Mouse (Mus musculus): Measurements from ENCODE around the gene Xrra1. TPM values are rescaled to one million over a fixed set of nuclear protein-coding genes. Genes with fewer than 3 reads are reported as not detected.

Gene Xrra1
- polyA plus RNA-seq, 1 experiment from 2014 or later = 0.26 TPM

DNA sequence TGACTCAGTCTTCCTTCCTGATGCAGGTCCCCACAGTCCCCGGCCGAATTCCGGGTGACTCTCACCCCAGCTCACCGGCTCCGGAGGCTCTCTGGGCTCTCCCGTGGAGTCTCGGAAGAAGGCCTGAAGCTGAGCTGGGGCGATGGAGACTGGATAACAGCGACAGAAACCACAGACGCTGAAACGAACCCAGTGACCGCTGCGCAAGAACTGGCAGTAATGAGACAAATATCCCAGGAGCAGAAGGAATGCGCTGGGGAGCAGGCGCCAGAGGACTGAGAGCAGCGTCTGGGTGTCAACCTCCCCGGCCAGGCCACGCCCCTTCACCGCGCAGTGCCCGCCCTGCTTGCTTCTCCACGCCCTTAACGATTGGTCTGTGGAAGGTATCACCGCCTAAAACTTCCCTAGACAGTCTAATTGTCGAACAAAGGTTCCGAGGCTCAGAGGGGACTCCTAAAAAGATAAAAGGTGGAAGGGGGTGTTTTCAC, 30.8 kb upstream of the Xrra1 start, which contains the start of gene Neu3:
Gene Neu3 (minus strand): TSS at position 335 of the 488 bp plus-strand sequence.
- peak within 1 kb of the TSS; percentile 63 for H3K4me2 ChIP-seq
- peak; percentile 99 for ATAC-seq (ENCODE audit: borderline replicate concordance, extremely low read depth, low FRiP score, low TSS enrichment)
- H3K4me1 ChIP-seq = peaks cover 14% of the 10 kb centered on the region; the same call in 1 of the 2 replicates
- H3K9ac ChIP-seq = peak within 1 kb of the TSS; percentile 58
- H3K9me3 ChIP-seq = no peaks in the 10 kb centered on the region
- H3K27ac ChIP-seq = peak within 1 kb of the TSS; percentile 90
- peak within 1 kb of the TSS; percentile 50 for H3K4me3 ChIP-seq
- WGBS = under 1% methylated on average over 26 of the region's 26 CpGs
- H3K27me3 ChIP-seq = no peaks in the 10 kb centered on the region
- H3K36me3 ChIP-seq = no peaks in the 10 kb centered on the region

DNA sequence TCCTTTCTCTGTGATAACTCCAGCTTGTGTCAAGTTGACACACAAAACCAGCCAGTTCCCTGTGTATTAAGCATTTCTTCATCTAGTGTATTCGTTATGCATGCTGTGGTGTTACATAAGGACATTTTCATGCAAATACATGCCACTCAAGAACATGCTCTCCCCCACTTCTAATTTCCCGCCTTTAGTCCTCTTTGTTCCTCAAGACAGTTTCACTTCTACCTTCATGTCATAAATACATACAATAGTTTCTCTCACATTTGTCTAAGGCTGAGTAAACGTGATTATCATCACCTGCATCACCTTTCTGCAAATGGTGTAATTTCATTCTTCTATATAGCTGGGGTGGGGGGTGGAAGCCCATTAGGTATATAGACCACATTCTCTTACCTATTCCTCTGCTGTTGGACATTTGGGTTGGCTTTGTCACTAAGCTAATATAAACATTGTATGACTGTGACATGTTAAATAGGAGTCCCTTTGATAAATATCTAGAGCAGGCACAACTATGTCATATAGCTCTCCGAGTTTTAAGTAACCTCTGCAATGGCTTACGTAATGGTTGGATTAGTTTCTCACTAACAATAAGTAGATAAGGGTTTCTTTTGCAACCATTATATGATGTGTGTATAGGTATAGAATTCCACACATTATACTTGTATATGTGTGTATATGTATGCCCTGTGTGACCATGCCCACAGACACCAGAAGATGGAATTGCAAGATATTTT, 25.6 kb upstream of the Xrra1 start:
- no peaks in the 10 kb centered on the region for H3K27me3 ChIP-seq
- 75% methylated on average over 5 of the region's 5 CpGs for WGBS
- no peak overlapping the region for H3K9ac ChIP-seq
- no peak overlapping the region for H3K4me3 ChIP-seq
- peaks cover 5% of the 10 kb centered on the region; the same call in 1 of the 2 replicates for H3K36me3 ChIP-seq
- ATAC-seq (ENCODE audit: borderline replicate concordance, extremely low read depth, low FRiP score, low TSS enrichment) = no peak
- H3K27ac ChIP-seq = no peak overlapping the region
- H3K4me1 ChIP-seq = peaks cover 11% of the 10 kb centered on the region
- no peaks in the 10 kb centered on the region for H3K9me3 ChIP-seq
- no peak overlapping the region for H3K4me2 ChIP-seq

DNA sequence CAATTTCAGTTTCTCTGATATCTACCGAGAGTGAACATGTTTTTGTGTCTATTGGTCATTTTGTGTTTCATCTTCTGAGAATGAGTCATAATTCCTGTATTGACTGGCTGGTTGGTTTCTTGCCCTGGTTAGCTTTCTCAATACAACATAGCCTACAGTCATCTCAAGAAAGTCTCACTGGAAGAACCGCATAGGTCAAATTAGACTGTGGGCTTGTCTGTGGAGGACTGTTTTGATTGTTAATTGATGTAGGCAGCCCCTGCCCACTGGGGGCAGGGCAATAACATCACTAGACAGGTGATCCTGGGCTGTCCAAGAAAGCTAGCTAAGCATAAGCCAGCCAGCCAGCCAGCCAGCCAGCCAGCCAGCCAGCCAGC, 25.1 kb upstream of the Xrra1 start:
- H3K4me3 ChIP-seq = no peak overlapping the region
- ATAC-seq (ENCODE audit: borderline replicate concordance, extremely low read depth, low FRiP score, low TSS enrichment) = no peak
- no peaks in the 10 kb centered on the region for H3K9me3 ChIP-seq
- 84% methylated on average over 2 of the region's 2 CpGs for WGBS
- H3K4me1 ChIP-seq = peaks cover 12% of the 10 kb centered on the region
- H3K27ac ChIP-seq = no peak overlapping the region
- H3K27me3 ChIP-seq = no peaks in the 10 kb centered on the region
- no peak overlapping the region for H3K4me2 ChIP-seq
- no peak overlapping the region for H3K9ac ChIP-seq
- H3K36me3 ChIP-seq = peaks cover 10% of the 10 kb centered on the region; the same call in 1 of the 2 replicates

DNA sequence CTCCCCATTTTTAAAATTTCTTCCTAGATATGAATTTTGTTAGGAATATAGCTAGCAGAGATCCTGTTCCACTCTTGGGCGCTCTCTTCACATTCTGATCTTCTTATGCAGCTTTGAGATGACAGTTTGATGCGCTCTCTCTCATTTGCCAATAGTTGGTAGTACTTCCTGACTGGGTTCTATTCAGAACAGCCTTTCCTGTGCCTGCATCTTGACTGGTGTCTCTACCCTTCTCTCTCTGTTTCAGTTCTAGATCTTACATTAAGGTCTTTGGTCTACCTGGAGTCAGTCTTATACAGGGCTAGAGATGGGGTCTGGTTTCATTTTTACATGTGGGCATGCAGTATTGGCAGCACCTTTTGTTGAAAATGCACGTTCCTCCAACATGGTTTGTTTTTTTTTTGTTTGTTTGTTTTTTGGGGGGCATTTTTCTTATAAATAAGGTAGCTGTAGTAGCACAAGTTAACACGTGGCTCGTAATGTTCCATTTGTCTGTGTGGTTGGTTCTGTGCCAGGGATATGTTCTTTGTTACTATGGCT, 24.5 kb upstream of the Xrra1 start:
- H3K4me3 ChIP-seq = no peak overlapping the region
- 77% methylated on average over 5 of the region's 5 CpGs for WGBS

DNA sequence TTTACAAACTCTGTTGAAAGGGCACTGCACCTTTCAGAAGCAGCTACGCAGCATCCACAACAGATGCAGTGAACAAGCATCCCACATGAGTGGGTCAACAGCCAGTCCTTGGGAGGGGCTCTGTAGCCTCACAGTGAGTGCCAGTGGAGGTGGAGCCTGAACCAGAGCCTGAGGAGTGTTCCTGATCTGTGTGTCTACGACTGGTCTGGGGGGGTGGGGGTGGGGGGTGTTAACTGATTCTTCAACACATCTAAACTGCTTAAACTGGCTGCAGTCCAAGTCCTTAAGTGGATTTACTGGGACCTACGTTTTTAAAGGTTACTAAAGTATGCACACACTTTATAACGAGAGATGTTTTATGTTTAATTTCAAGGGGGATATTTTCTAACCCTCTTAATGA, 22.1 kb upstream of the Xrra1 start:
- H3K9me3 ChIP-seq = no peaks in the 10 kb centered on the region
- H3K4me2 ChIP-seq = no peak overlapping the region
- no peak overlapping the region for H3K9ac ChIP-seq
- peaks cover 33% of the 10 kb centered on the region for H3K36me3 ChIP-seq
- no peak overlapping the region for H3K4me3 ChIP-seq
- H3K27me3 ChIP-seq = no peaks in the 10 kb centered on the region
- 34% methylated on average over 4 of the region's 4 CpGs for WGBS
- H3K27ac ChIP-seq = peak overlapping the region; percentile 30
- ATAC-seq (ENCODE audit: borderline replicate concordance, extremely low read depth, low FRiP score, low TSS enrichment) = peak; percentile 85
- peaks cover 12% of the 10 kb centered on the region for H3K4me1 ChIP-seq

More for the DNA sequence above, 24.5 kb upstream of the Xrra1 start:
- no peak overlapping the region for H3K9ac ChIP-seq
- H3K36me3 ChIP-seq = peaks cover 14% of the 10 kb centered on the region
- H3K4me1 ChIP-seq = peaks cover 12% of the 10 kb centered on the region
- no peaks in the 10 kb centered on the region for H3K27me3 ChIP-seq
- no peak overlapping the region for H3K27ac ChIP-seq
- H3K9me3 ChIP-seq = no peaks in the 10 kb centered on the region
- H3K4me2 ChIP-seq = no peak overlapping the region
- no peak for ATAC-seq (ENCODE audit: borderline replicate concordance, extremely low read depth, low FRiP score, low TSS enrichment)

DNA sequence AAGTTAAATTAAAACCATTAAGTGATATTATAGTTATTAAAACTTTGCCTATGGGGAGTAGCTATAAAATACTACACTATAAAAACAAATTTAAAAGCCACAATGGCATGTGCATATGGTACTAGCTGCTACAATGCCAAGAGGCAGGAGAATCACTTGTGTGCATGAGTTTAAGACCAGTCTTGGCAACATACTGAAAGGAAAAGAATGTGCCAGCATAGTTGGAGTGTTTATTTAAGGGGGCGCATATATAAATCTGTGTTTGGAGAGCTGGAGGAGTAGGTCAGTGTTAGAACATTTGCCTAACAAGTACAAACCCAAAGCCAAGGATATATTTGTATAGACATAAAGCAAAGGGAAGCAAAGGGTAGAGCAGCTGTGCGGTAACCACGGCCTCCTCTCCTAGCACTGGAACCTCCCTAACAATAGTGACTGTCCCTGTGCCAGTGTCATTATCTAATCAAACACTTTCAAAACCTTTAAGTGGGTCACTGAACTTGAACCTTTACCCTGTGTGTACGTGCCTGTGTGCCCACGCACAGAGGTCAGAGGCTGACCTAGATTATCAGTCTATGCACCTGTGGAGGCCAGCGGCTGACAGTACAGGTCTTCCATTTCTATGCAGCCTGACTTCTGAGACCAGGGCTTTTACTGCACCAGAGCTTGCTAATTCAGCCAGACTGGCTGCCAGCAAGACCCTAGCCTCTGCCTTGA, 21.4 kb upstream of the Xrra1 start:
- Histone ChIP-seq H3K9ac (no peak overlapping the region), H3K9me3 (no peaks in the 10 kb centered on the region), H3K4me3 (no peak overlapping the region), H3K27me3 (no peaks in the 10 kb centered on the region), H3K36me3 (peaks cover 40% of the 10 kb centered on the region), H3K4me2 (no peak overlapping the region), H3K27ac (peak overlapping the region; percentile 72), H3K4me1 (peaks cover 12% of the 10 kb centered on the region)
- WGBS = 50% methylated on average over 6 of the region's 6 CpGs
- peak; percentile 88 for ATAC-seq (ENCODE audit: borderline replicate concordance, extremely low read depth, low FRiP score, low TSS enrichment)

DNA sequence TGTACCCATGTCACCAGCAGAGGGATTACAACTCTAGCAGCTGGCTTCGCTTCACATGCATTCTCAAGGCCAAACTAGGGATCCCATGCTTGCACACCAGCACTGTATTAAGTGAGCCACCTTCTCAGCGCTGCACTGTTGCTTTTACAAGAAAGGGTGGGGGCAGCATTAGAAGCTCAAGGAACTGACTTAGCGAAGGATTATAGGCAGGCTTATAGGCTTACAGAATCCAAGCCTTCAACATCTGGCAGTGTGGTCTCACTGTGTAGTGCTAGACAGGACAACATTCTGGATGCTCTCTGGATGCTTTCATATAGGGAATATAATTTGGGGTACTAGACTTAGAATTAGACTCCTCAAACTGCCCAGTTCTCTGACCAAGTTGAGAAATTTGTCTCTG, 20.7 kb upstream of the Xrra1 start:
- Histone ChIP-seq H3K27me3 (no peaks in the 10 kb centered on the region), H3K9ac (no peak overlapping the region), H3K27ac (peak overlapping the region; percentile 72), H3K36me3 (peaks cover 48% of the 10 kb centered on the region), H3K4me2 (no peak overlapping the region), H3K9me3 (no peaks in the 10 kb centered on the region), H3K4me3 (no peak overlapping the region), H3K4me1 (peaks cover 12% of the 10 kb centered on the region)
- no peak for ATAC-seq (ENCODE audit: borderline replicate concordance, extremely low read depth, low FRiP score, low TSS enrichment)
- WGBS = 88% methylated on average over 3 of the region's 3 CpGs

DNA sequence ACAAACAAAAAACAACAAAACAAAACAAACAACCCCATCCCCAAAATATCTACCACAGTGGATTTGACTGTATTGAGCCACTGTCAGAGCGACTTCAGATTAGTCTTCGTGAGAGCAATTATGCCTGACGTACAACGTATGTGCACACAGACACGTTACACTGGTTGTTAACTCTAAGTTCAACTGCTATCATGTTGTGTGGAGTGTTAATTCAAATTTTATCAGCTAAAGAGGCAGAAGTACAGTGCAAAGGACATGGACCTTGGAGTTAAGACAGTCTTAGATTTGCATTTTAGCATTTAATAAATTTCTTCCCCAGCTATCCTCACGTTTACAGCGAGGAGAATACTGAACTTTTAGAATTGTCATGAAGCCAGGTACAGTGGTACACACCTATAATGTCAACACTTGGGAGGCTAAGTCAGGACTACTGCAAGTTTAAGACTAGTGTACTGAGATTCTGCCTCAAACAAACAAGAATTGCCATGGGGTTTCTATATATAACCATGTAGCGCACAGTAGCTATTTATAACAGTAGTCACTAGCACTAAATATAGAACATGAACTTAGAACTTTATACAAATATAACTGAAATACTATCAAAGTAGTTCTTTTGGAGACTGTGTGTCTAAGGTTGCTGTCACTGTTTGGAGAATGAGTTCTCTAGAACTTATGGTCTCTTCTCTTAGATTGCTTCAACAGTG, 13.2 kb upstream of the Xrra1 start:
- ATAC-seq (ENCODE audit: borderline replicate concordance, extremely low read depth, low FRiP score, low TSS enrichment) = no peak
- no peak overlapping the region for H3K4me2 ChIP-seq
- no peaks in the 10 kb centered on the region for H3K27me3 ChIP-seq
- 92% methylated on average over 8 of the region's 8 CpGs for WGBS
- H3K9me3 ChIP-seq = no peaks in the 10 kb centered on the region
- no peak overlapping the region for H3K4me3 ChIP-seq
- no peaks in the 10 kb centered on the region for H3K4me1 ChIP-seq
- no peak overlapping the region for H3K27ac ChIP-seq
- H3K36me3 ChIP-seq = peaks cover 77% of the 10 kb centered on the region
- no peak overlapping the region for H3K9ac ChIP-seq

DNA sequence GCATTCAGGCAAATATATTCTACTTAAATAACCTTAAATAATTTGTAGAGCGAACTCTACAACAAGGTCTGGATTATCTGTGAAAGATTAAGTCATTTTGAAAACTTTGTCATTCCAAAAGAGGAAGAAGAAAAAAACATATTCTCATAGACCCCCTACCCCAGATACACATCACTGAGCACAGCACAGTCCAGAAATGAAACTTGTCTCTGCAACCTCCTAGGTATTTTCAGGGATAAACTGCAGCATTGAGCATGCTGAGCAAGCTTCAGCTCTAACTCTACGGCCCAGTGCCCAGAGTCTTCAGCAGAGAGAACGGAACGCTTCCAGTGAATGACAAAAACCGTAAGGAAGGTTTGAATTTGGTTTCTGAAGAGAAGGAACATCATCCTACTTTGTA, 8.4 kb upstream of the Xrra1 start:
- Histone ChIP-seq H3K4me2 (no peak overlapping the region), H3K27ac (no peak overlapping the region), H3K27me3 (no peaks in the 10 kb centered on the region), H3K9ac (no peak overlapping the region), H3K4me3 (no peak overlapping the region), H3K4me1 (no peaks in the 10 kb centered on the region), H3K36me3 (peaks cover 63% of the 10 kb centered on the region), H3K9me3 (no peaks in the 10 kb centered on the region)
- ATAC-seq (ENCODE audit: borderline replicate concordance, extremely low read depth, low FRiP score, low TSS enrichment) = no peak
- 89% methylated on average over 5 of the region's 5 CpGs for WGBS

DNA sequence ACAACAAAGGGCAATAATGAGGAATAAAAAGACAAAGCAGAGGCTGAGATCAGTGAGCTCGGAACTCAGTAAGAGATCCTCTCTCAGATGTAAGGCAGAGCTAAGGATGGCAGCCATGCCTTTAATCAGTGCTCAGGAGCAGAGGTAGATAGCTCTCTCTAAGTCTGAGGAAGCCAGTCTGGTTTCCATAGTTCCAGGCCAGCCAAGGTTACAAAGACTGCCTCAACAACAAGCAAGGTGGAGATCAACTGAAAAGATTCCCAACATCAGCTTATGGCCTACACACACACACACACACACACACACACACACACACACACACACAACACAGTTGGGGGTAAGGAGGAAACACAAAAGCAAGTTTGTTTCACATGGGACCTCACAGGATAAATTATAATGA, 7.8 kb upstream of the Xrra1 start:
- WGBS = 78% methylated on average over 1 of the region's 1 CpGs
- H3K9me3 ChIP-seq = no peaks in the 10 kb centered on the region
- no peak overlapping the region for H3K4me3 ChIP-seq
- H3K36me3 ChIP-seq = peaks cover 62% of the 10 kb centered on the region
- no peak overlapping the region for H3K9ac ChIP-seq
- ATAC-seq (ENCODE audit: borderline replicate concordance, extremely low read depth, low FRiP score, low TSS enrichment) = no peak
- no peaks in the 10 kb centered on the region for H3K27me3 ChIP-seq
- H3K27ac ChIP-seq = no peak overlapping the region
- peaks cover 1% of the 10 kb centered on the region for H3K4me1 ChIP-seq
- H3K4me2 ChIP-seq = no peak overlapping the region

DNA sequence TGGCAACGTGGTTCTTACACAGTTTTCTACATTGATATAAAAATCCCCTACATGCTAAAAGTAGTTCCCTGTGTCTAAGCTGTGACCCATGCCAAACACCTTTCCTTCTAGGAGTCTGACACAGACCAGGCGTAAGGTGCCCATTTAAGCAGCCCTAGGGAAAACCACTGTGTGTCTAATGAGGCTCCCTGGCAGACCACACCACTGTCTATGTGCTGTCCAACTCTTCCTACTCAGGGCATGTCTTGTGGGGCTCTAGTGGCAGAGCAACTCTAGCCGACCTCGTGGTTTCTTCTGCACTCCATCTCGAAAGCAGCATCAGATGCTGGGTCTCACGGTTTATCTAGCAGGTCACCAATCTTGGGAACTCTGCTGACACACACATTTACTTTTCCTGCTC, 7.3 kb upstream of the Xrra1 start:
- Histone ChIP-seq H3K9me3 (no peaks in the 10 kb centered on the region), H3K4me2 (no peak overlapping the region), H3K27me3 (no peaks in the 10 kb centered on the region), H3K27ac (no peak overlapping the region), H3K4me3 (no peak overlapping the region), H3K9ac (no peak overlapping the region), H3K4me1 (peaks cover 6% of the 10 kb centered on the region), H3K36me3 (peaks cover 62% of the 10 kb centered on the region)
- no peak for ATAC-seq (ENCODE audit: borderline replicate concordance, extremely low read depth, low FRiP score, low TSS enrichment)
- 86% methylated on average over 6 of the region's 6 CpGs for WGBS

Measured in lung, embryonic 15.5 days (tissue).